Mouse (Mus musculus) limb, embryonic 15.5 days (tissue): ENCODE measurements around the gene Anapc16. TPM values are rescaled to one million over a fixed set of nuclear protein-coding genes. Genes with fewer than 3 reads are reported as not detected.
A peak's percentile ranks its signal among the peaks of the same experiment; 100 is the strongest.
"Not testable (repeated sequence)": the region's sequence is repeated elsewhere in the genome, so short reads cannot be mapped to it uniquely, and the experiment has no call there.

Experiments used
- ATAC-seq: fragments of 200-750 bp; cut with Nextera tagmentation; 2 replicates; pipeline ENCODE4 v1.8.0; 2017; ENCODE audit warnings: low read depth, moderate TSS enrichment; ENCODE audit not compliant: insufficient number of reproducible peaks, low FRiP score, low TSS enrichment
- H3K27ac ChIP-seq: fragments of 300-500 bp; sonication (generic); 2 replicates; pipeline ENCODE4 v1.5.1; 2015; ENCODE audit warnings: moderate library complexity, mild to moderate bottlenecking, inconsistent platforms
- H3K27me3 ChIP-seq: fragments of 300-500 bp; sonication (generic); 2 replicates; pipeline ENCODE4 v1.6.1; 2015; ENCODE audit warnings: inconsistent platforms
- H3K36me3 ChIP-seq: fragments of 300-500 bp; sonication (generic); 2 replicates; pipeline ENCODE4 v1.6.1; 2015; ENCODE audit warnings: inconsistent platforms
- H3K4me1 ChIP-seq: fragments of 300-500 bp; sonication (generic); 2 replicates; pipeline ENCODE4 v1.6.1; 2015; ENCODE audit warnings: inconsistent platforms
- H3K4me2 ChIP-seq: fragments of 300-500 bp; sonication (generic); 2 replicates; pipeline ENCODE4 v1.6.1; 2015; ENCODE audit warnings: mild to moderate bottlenecking, inconsistent platforms
- H3K4me3 ChIP-seq: fragments of 300-500 bp; sonication (generic); 2 replicates; pipeline ENCODE4 v1.5.1; 2015; ENCODE audit warnings: mild to moderate bottlenecking, inconsistent platforms
- H3K9ac ChIP-seq: fragments of 300-500 bp; sonication (generic); 2 replicates; pipeline ENCODE4 v1.6.1; 2015; ENCODE audit warnings: inconsistent platforms
- H3K9me3 ChIP-seq: fragments of 300-500 bp; sonication (generic); 2 replicates; pipeline ENCODE4 v1.6.1; 2016; ENCODE audit warnings: inconsistent platforms
- WGBS: fragments of 180-500 bp; shearing (Covaris S2); methylation state at CpG from one replicate; pipeline ENCODE4 v1.1.7; 2015; 5-methylcytosine and 5-hydroxymethylcytosine counted together
- polyA plus RNA-seq: library from polyadenylated mRNA; unstranded; fragments of >200 nt; fragmentation: Nextera tagmentation; extraction: Ambion mirVana; gene quantifications from 2 replicates; pipeline ENCODE4 v1.2.1, GENCODE M21; 2015

Anapc16 gene
- polyA plus RNA-seq, 1 experiment from 2014 or later: 110 TPM

- H3K4me2 ChIP-seq: no peak overlapping the region
- H3K4me1 ChIP-seq: peaks cover 44% of the 10 kb centered on the region
- no peak overlapping the region for H3K9ac ChIP-seq
- no peak overlapping the region; the same call in 1 of the 2 replicates for H3K27ac ChIP-seq
- no peak for ATAC-seq
- no peak overlapping the region for H3K4me3 ChIP-seq
- H3K27me3 ChIP-seq: no peaks in the 10 kb centered on the region
- 56% methylated on average over 7 of the region's 7 CpGs for WGBS
- H3K36me3 ChIP-seq: no peaks in the 10 kb centered on the region
- H3K9me3 ChIP-seq: no peaks in the 10 kb centered on the region
Measured at GRCm38 (mm10) chr10:60028181-60028580, 25.2 kb upstream of the Anapc16 start.

- peak overlapping the region; percentile 76; the same call in 1 of the 2 replicates for H3K27ac ChIP-seq
- ATAC-seq: peak; percentile 76
- WGBS: 38% methylated on average over 2 of the region's 2 CpGs
Measured at GRCm38 (mm10) chr10:60027619-60028084, 24.7 kb upstream of the Anapc16 start.

GRCm38 (mm10) chr10:60026759-60027395 is 23.9 kb upstream of the Anapc16 start:
- peaks cover 7% of the 10 kb centered on the region for H3K36me3 ChIP-seq
- H3K9ac ChIP-seq: no peak overlapping the region
- WGBS: 30% methylated on average over 13 of the region's 13 CpGs
- peaks cover 33% of the 10 kb centered on the region for H3K4me1 ChIP-seq
- H3K27ac ChIP-seq: peak overlapping the region; percentile 76
- H3K4me3 ChIP-seq: no peak overlapping the region
- H3K9me3 ChIP-seq: no peaks in the 10 kb centered on the region
- ATAC-seq: no peak
- no peaks in the 10 kb centered on the region for H3K27me3 ChIP-seq
- no peak overlapping the region for H3K4me2 ChIP-seq

More at GRCm38 (mm10) chr10:60027619-60028084, 24.7 kb upstream of the Anapc16 start:
- Histone ChIP-seq H3K4me2 (no peak overlapping the region), H3K4me3 (no peak overlapping the region), H3K36me3 (no peaks in the 10 kb centered on the region), H3K4me1 (peaks cover 40% of the 10 kb centered on the region), H3K9ac (no peak overlapping the region), H3K27me3 (no peaks in the 10 kb centered on the region), H3K9me3 (no peaks in the 10 kb centered on the region)

GRCm38 (mm10) chr10:60023751-60024150 is 20.8 kb upstream of the Anapc16 start:
- Histone ChIP-seq H3K4me2 (no peak overlapping the region), H3K27ac (no peak overlapping the region), H3K4me3 (no peak overlapping the region), H3K9me3 (no peaks in the 10 kb centered on the region), H3K36me3 (peaks cover 19% of the 10 kb centered on the region), H3K27me3 (no peaks in the 10 kb centered on the region), H3K9ac (no peak overlapping the region), H3K4me1 (peaks cover 23% of the 10 kb centered on the region)
- 75% methylated on average over 1 of the region's 1 CpGs for WGBS
- ATAC-seq: no peak

GRCm38 (mm10) chr10:60019299-60019698 is 16.4 kb upstream of the Anapc16 start:
- no peak for ATAC-seq
- Histone ChIP-seq H3K4me2 (no peak overlapping the region), H3K9ac (no peak overlapping the region), H3K4me1 (no peaks in the 10 kb centered on the region), H3K27me3 (no peaks in the 10 kb centered on the region), H3K27ac (no peak overlapping the region), H3K4me3 (no peak overlapping the region), H3K9me3 (no peaks in the 10 kb centered on the region), H3K36me3 (peaks cover 46% of the 10 kb centered on the region)
- 74% methylated on average over 2 of the region's 2 CpGs for WGBS

- no peaks in the 10 kb centered on the region for H3K9me3 ChIP-seq
- H3K4me2 ChIP-seq: no peak overlapping the region
- peaks cover 60% of the 10 kb centered on the region for H3K36me3 ChIP-seq
- H3K4me3 ChIP-seq: no peak overlapping the region
- H3K27ac ChIP-seq: no peak overlapping the region
- no peaks in the 10 kb centered on the region for H3K27me3 ChIP-seq
- H3K9ac ChIP-seq: no peak overlapping the region
- H3K4me1 ChIP-seq: no peaks in the 10 kb centered on the region
- no peak for ATAC-seq
- 88% methylated on average over 6 of the region's 6 CpGs for WGBS
Measured at GRCm38 (mm10) chr10:60016223-60016622, 13.3 kb upstream of the Anapc16 start.

GRCm38 (mm10) chr10:60009115-60009514 is 6.2 kb upstream of the Anapc16 start:
- no peak for ATAC-seq
- H3K9ac ChIP-seq: no peak overlapping the region
- WGBS: 63% methylated on average over 3 of the region's 3 CpGs
- H3K4me2 ChIP-seq: no peak overlapping the region
- H3K27ac ChIP-seq: no peak overlapping the region
- no peaks in the 10 kb centered on the region for H3K27me3 ChIP-seq
- no peaks in the 10 kb centered on the region for H3K9me3 ChIP-seq
- H3K4me1 ChIP-seq: no peaks in the 10 kb centered on the region
- peaks cover 46% of the 10 kb centered on the region for H3K36me3 ChIP-seq
- H3K4me3 ChIP-seq: no peak overlapping the region

GRCm38 (mm10) chr10:60005264-60005663 is 2.3 kb upstream of the Anapc16 start:
- Histone ChIP-seq H3K27me3 (no peaks in the 10 kb centered on the region), H3K36me3 (peaks cover 23% of the 10 kb centered on the region), H3K9me3 (no peaks in the 10 kb centered on the region), H3K4me3 (no peak overlapping the region), H3K4me2 (no peak overlapping the region), H3K4me1 (peaks cover 21% of the 10 kb centered on the region), H3K27ac (no peak overlapping the region), H3K9ac (no peak overlapping the region)
- 62% methylated on average over 2 of the region's 2 CpGs for WGBS
- ATAC-seq: no peak

- H3K9me3 ChIP-seq: no peaks in the 10 kb centered on the region
- peak overlapping the region; percentile 98 for H3K27ac ChIP-seq
- no peak for ATAC-seq
- peak overlapping the region; percentile 78 for H3K4me2 ChIP-seq
- H3K36me3 ChIP-seq: peaks cover 25% of the 10 kb centered on the region
- H3K4me3 ChIP-seq: peak overlapping the region; percentile 72
- no peak overlapping the region; the same call in 1 of the 2 replicates for H3K9ac ChIP-seq
- no peaks in the 10 kb centered on the region for H3K27me3 ChIP-seq
- WGBS: 69% methylated on average over 9 of the region's 9 CpGs
- peaks cover 21% of the 10 kb centered on the region for H3K4me1 ChIP-seq
Measured at GRCm38 (mm10) chr10:60003847-60004246, 912 bp upstream of the Anapc16 start.

- peaks cover 21% of the 10 kb centered on the region for H3K4me1 ChIP-seq
- peak overlapping the region; percentile 98 for H3K27ac ChIP-seq
- peak overlapping the region; percentile 72 for H3K4me3 ChIP-seq
- H3K27me3 ChIP-seq: no peaks in the 10 kb centered on the region
- under 1% methylated on average over 21 of the region's 21 CpGs for WGBS
- no peaks in the 10 kb centered on the region for H3K9me3 ChIP-seq
- H3K4me2 ChIP-seq: peak overlapping the region; percentile 78
- ATAC-seq: no peak
- H3K9ac ChIP-seq: peak overlapping the region; percentile 31
- H3K36me3 ChIP-seq: peaks cover 20% of the 10 kb centered on the region
Measured at GRCm38 (mm10) chr10:60003213-60003752, 348 bp upstream of the Anapc16 start.

- Histone ChIP-seq H3K9ac (peak overlapping the region; percentile 58), H3K4me1 (peaks cover 21% of the 10 kb centered on the region), H3K27ac (peak overlapping the region; percentile 98), H3K9me3 (no peaks in the 10 kb centered on the region), H3K36me3 (peaks cover 11% of the 10 kb centered on the region; the same call in 1 of the 2 replicates), H3K4me3 (peak overlapping the region; percentile 72), H3K27me3 (no peaks in the 10 kb centered on the region), H3K4me2 (peak overlapping the region; percentile 78)
- no peak for ATAC-seq
- WGBS: 4% methylated on average over 12 of the region's 12 CpGs
Measured at GRCm38 (mm10) chr10:60002203-60002602, 732 bp downstream of the Anapc16 start.

GRCm38 (mm10) chr10:60001663-60002062 is 1.3 kb downstream of the Anapc16 start:
- Histone ChIP-seq H3K4me3 (peak overlapping the region; percentile 72), H3K36me3 (peaks cover 13% of the 10 kb centered on the region; the same call in 1 of the 2 replicates), H3K4me2 (peak overlapping the region; percentile 78), H3K4me1 (peaks cover 21% of the 10 kb centered on the region)
- H3K27ac ChIP-seq, ATAC-seq, H3K27me3 ChIP-seq, H3K9ac ChIP-seq, H3K9me3 ChIP-seq: not testable (repeated sequence)
- WGBS: 72% methylated on average over 8 of the region's 8 CpGs
